Mouse (Mus musculus) MEL (cell line): Measurements from ENCODE around the gene Retnla. TPM values are rescaled to one million over a fixed set of nuclear protein-coding genes. Genes with fewer than 3 reads are reported as not detected.
A peak's percentile ranks its signal among the peaks of the same experiment; 100 is the strongest.

Experiments used
- DNase-seq: peaks from one replicate; pipeline ENCODE4 v3.0.0; 2011; ENCODE audit warnings: low read depth, low spot score
- H3K27ac ChIP-seq: 2 replicates; pipeline ENCODE4 v1.5.1; 2012; ENCODE audit warnings: low read depth, mild to moderate bottlenecking, control low read depth, low read length, moderate library complexity; ENCODE audit not compliant: control insufficient read depth
- H3K27me3 ChIP-seq, 2 experiments: fragments of 150-350 bp in 1 of 2; sonication (generic) in 1 of 2; 2 replicates each; pipeline ENCODE4 v1.6.1; 2012; ENCODE audit warnings: low read length in 2 of 2, mild to moderate bottlenecking in 2 of 2, improper control_type of control experiment in 1 of 2, moderate library complexity in 1 of 2; ENCODE audit not compliant: insufficient read depth in 2 of 2, control insufficient read depth in 1 of 2
- H3K36me3 ChIP-seq, 2 experiments: 2 replicates each; pipeline ENCODE4 v1.6.1; 2012 to 2014; ENCODE audit warnings: low read length in 2 of 2, improper control_type of control experiment in 1 of 2, inconsistent platforms in 1 of 2, mild to moderate bottlenecking in 1 of 2; ENCODE audit not compliant: insufficient read depth in 2 of 2, control insufficient read depth in 1 of 2
- H3K4me1 ChIP-seq, 2 experiments: fragments of 150-350 bp in 1 of 2; sonication (generic) in 1 of 2; 2 replicates each; pipeline ENCODE4 v1.6.1; 2012; ENCODE audit warnings: low read length in 2 of 2, improper control_type of control experiment in 1 of 2, mild to moderate bottlenecking in 1 of 2; ENCODE audit not compliant: insufficient read depth in 2 of 2, control insufficient read depth in 1 of 2
- H3K4me3 ChIP-seq, 2 experiments: fragments of 150-350 bp in 1 of 2; sonication (generic) in 1 of 2; 2 replicates each; pipeline ENCODE4 v1.5.1; 2012; ENCODE audit warnings: low read depth in 2 of 2, low read length in 2 of 2, mild to moderate bottlenecking in 2 of 2, moderate library complexity in 2 of 2, control low read depth in 1 of 2, improper control_type of control experiment in 1 of 2; ENCODE audit not compliant: control insufficient read depth in 1 of 2, insufficient read depth in 1 of 2
- H3K79me2 ChIP-seq: 2 replicates; pipeline ENCODE4 v1.6.1; 2012; ENCODE audit warnings: mild to moderate bottlenecking, low read length, moderate library complexity; ENCODE audit not compliant: control insufficient read depth, poor library complexity, insufficient read depth
- H3K9ac ChIP-seq: 2 replicates; pipeline ENCODE4 v1.6.1; 2012; ENCODE audit warnings: low read depth, mild to moderate bottlenecking, control low read depth, low read length, moderate library complexity; ENCODE audit not compliant: control insufficient read depth, poor library complexity, severe bottlenecking
- H3K9me3 ChIP-seq: fragments of 150-350 bp; sonication (generic); replicated peaks from 2 replicates; pipeline ENCODE4 v1.6.1; 2012; ENCODE audit warnings: mild to moderate bottlenecking, low read length, improper control_type of control experiment, moderate library complexity; ENCODE audit not compliant: insufficient read depth
- BHLHE40 ChIP-seq: IDR thresholded peaks from 2 replicates; pipeline ENCODE4 v1.6.1; 2012; ENCODE audit warnings: low read depth, mild to moderate bottlenecking, inconsistent platforms, low read length, improper control_type of control experiment, borderline replicate concordance
- CHD1 ChIP-seq: IDR thresholded peaks from 2 replicates; pipeline ENCODE4 v1.6.1; 2012; ENCODE audit warnings: low read depth, mild to moderate bottlenecking, inconsistent platforms, low read length, improper control_type of control experiment
- EP300 ChIP-seq, 2 experiments: IDR thresholded peaks; 2 replicates each; pipeline ENCODE4 v1.6.1; 2011; ENCODE audit warnings: improper control_type of control experiment in 2 of 2, low read length in 2 of 2, low read depth in 1 of 2, mild to moderate bottlenecking in 1 of 2
- ETS1 ChIP-seq: IDR thresholded peaks from 2 replicates; pipeline ENCODE4 v1.6.1; 2012; ENCODE audit warnings: low read depth, mild to moderate bottlenecking, inconsistent platforms, low read length, improper control_type of control experiment, moderate library complexity
- GABPA ChIP-seq: IDR thresholded peaks from 2 replicates; pipeline ENCODE4 v1.6.1; 2012; ENCODE audit warnings: low read depth, mild to moderate bottlenecking, inconsistent platforms, low read length, improper control_type of control experiment, moderate library complexity
- GATA1 ChIP-seq: IDR thresholded peaks from 2 replicates; pipeline ENCODE4 v1.6.1; 2011; ENCODE audit warnings: low read depth, low read length, improper control_type of control experiment
- HCFC1 ChIP-seq: IDR thresholded peaks from 2 replicates; pipeline ENCODE4 v1.6.1; 2012; ENCODE audit warnings: low read depth, mild to moderate bottlenecking, inconsistent platforms, low read length, improper control_type of control experiment, moderate library complexity
- MAFK ChIP-seq: IDR thresholded peaks from 2 replicates; pipeline ENCODE4 v1.6.1; 2011; ENCODE audit warnings: low read depth, mild to moderate bottlenecking, low read length, improper control_type of control experiment, borderline replicate concordance
- MAZ ChIP-seq: IDR thresholded peaks from 2 replicates; pipeline ENCODE4 v1.6.1; 2012; ENCODE audit warnings: low read depth, mild to moderate bottlenecking, inconsistent platforms, low read length, improper control_type of control experiment
- NELFE ChIP-seq: IDR thresholded peaks from 2 replicates; pipeline ENCODE4 v1.6.1; 2011; ENCODE audit warnings: low read depth, low read length, improper control_type of control experiment
- NRF1 ChIP-seq: IDR thresholded peaks from 2 replicates; pipeline ENCODE4 v1.6.1; 2014; ENCODE audit warnings: low read depth, mild to moderate bottlenecking, inconsistent platforms, low read length, improper control_type of control experiment, moderate library complexity; ENCODE audit not compliant: poor library complexity, insufficient read depth, severe bottlenecking
- POLR2AphosphoS2 ChIP-seq: IDR thresholded peaks from 2 replicates; pipeline ENCODE4 v1.6.1; 2011; ENCODE audit warnings: low read length, improper control_type of control experiment
- RCOR1 ChIP-seq: IDR thresholded peaks from 2 replicates; pipeline ENCODE4 v1.6.1; 2012; ENCODE audit warnings: low read depth, mild to moderate bottlenecking, inconsistent platforms, low read length, improper control_type of control experiment
- TAL1 ChIP-seq: IDR thresholded peaks from 2 replicates; pipeline ENCODE4 v1.6.1; 2012; ENCODE audit warnings: mild to moderate bottlenecking, inconsistent platforms, low read length, moderate library complexity, mixed read lengths
- TCF12 ChIP-seq: IDR thresholded peaks from 2 replicates; pipeline ENCODE4 v1.6.1; 2014; ENCODE audit warnings: low read depth, mild to moderate bottlenecking, inconsistent platforms, low read length, improper control_type of control experiment, moderate library complexity
- UBTF ChIP-seq: IDR thresholded peaks from 2 replicates; pipeline ENCODE4 v1.6.1; 2012; ENCODE audit warnings: low read depth, mild to moderate bottlenecking, inconsistent platforms, low read length, improper control_type of control experiment, moderate library complexity, borderline replicate concordance; ENCODE audit not compliant: insufficient read depth
- USF2 ChIP-seq, 2 experiments: IDR thresholded peaks; 2 replicates each; pipeline ENCODE4 v1.6.1; 2011 to 2012; ENCODE audit warnings: improper control_type of control experiment in 2 of 2, low read length in 2 of 2, borderline replicate concordance in 1 of 2, inconsistent platforms in 1 of 2, low read depth in 1 of 2, mild to moderate bottlenecking in 1 of 2; ENCODE audit not compliant: insufficient read depth in 1 of 2
- ZC3H11A ChIP-seq: IDR thresholded peaks from 2 replicates; pipeline ENCODE4 v1.6.1; 2012; ENCODE audit warnings: low read depth, mild to moderate bottlenecking, inconsistent platforms, low read length, improper control_type of control experiment
- ZKSCAN1 ChIP-seq: IDR thresholded peaks from 2 replicates; pipeline ENCODE4 v1.6.1; 2012; ENCODE audit warnings: low read depth, mild to moderate bottlenecking, inconsistent platforms, low read length, improper control_type of control experiment, moderate library complexity
- polyA plus RNA-seq, 2 experiments: library from polyadenylated mRNA; stranded (reverse) in 1 of 2; unstranded in 1 of 2; fragments of >175 nt in 1 of 2; fragments of >200 nt in 1 of 2; gene quantifications; 2 replicates each; pipeline versions ENCODE4 v1.2.1 to v1.2.4; 2012; ENCODE audit warnings: low replicate concordance in 2 of 2, low read depth in 1 of 2; ENCODE audit not compliant: insufficient read length in 2 of 2, insufficient read depth in 1 of 2, missing spikeins in 1 of 2
- total RNA-seq: library from RNA; depleted of rRNA; stranded (reverse); fragments of 300-350 nt; gene quantifications from 2 replicates; pipeline ENCODE4 v1.2.3, GENCODE M21; 2012

The Retnla gene
- total and polyA plus RNA-seq, 3 experiments: not detected

DNA sequence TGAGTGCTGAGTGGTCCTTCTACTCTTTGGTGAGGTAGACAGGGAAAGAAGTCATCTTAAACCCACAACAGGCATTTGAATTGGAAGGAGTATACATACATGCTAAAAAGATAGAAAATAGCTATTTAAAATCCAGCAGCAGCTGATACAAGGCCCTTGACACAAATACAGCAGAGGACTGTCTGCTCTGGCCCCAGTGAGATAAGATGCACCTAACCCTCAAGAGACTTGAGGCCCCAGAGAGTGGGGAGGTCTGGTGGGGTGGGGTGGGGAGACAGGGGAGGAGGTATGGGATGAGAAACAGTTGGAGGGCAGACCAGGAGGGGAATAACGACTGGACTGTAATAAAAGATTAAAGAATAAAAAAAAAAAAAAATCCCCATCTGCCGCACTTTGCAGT, 25.3 kb downstream of the Retnla start:
- no peaks in the 10 kb centered on the region for H3K79me2 ChIP-seq
- DNase-seq: no peak
- H3K27me3 ChIP-seq: no peaks in the 10 kb centered on the region
- H3K36me3 ChIP-seq: peaks cover 0 to 8% of the 10 kb centered on the region in 2 experiments; a peak in 2 of 4 replicates
- H3K4me1 ChIP-seq: no peaks in the 10 kb centered on the region; a peak in 1 of 4 replicates
- no peak overlapping the region for H3K9ac ChIP-seq
- no peaks in the 10 kb centered on the region for H3K9me3 ChIP-seq
- no peak overlapping the region for H3K4me3 ChIP-seq
- TF ChIP-seq CHD1: no peak
- TF ChIP-seq NRF1: no peak
- no peak for TF ChIP-seq POLR2AphosphoS2
- no peak for TF ChIP-seq TCF12
- no peak for TF ChIP-seq TAL1
- no peak for TF ChIP-seq GABPA
- no peak for TF ChIP-seq ZKSCAN1
- TF ChIP-seq ZC3H11A: no peak
- no peak for TF ChIP-seq MAZ
- TF ChIP-seq HCFC1: no peak
- TF ChIP-seq USF2 (IDR thresholded peaks at IDR 0.05; ENCODE audit: borderline replicate concordance in 1 of 2, insufficient read depth in 1 of 2, low read depth in 1 of 2, low read length in 2 of 2): no peak
- TF ChIP-seq NELFE: no peak
- H3K27ac ChIP-seq: no peak overlapping the region

DNA sequence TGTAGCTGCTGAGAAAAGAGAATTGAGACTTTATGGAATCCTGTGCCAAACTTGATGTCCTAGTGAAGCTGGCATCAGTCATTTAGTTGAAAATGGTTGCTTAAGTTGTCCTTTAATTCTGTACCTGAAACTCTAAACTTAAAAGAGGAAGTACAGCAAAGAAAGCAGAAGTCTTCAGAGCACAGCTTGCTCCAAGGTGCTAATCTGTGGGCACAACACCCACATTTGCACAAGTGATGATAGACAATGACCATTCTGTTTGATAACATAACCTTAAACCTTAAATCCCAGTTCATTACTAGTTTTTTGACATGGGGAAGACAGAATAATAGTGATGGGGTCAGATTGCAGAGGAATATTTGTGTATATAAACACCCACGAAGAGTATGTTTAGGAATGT, 26.3 kb downstream of the Retnla start:
- Histone ChIP-seq H3K9ac (no peak overlapping the region), H3K9me3 (no peaks in the 10 kb centered on the region), H3K27me3 (no peaks in the 10 kb centered on the region), H3K27ac (no peak overlapping the region), H3K4me1 (no peaks in the 10 kb centered on the region; a peak in 1 of 4 replicates), H3K79me2 (no peaks in the 10 kb centered on the region), H3K4me3 (no peak overlapping the region), H3K36me3 (peaks cover 0 to 8% of the 10 kb centered on the region in 2 experiments; a peak in 2 of 4 replicates)
- TF ChIP-seq EP300 (IDR thresholded peaks at IDR 0.05; ENCODE audit: low read depth in 1 of 2, low read length in 2 of 2) (peak; percentile 84 to 97), TCF12 (peak; percentile 83), TAL1 (peak; percentile 66), UBTF (no peak), MAZ (no peak), USF2 (IDR thresholded peaks at IDR 0.05; ENCODE audit: borderline replicate concordance in 1 of 2, insufficient read depth in 1 of 2, low read depth in 1 of 2, low read length in 2 of 2) (no peak), MAFK (peak; percentile 48; the same call in 1 of the 2 replicates), ETS1 (peak; percentile 45; the same call in 1 of the 2 replicates), BHLHE40 (peak; percentile 63; the same call in 1 of the 2 replicates), RCOR1 (peak; percentile 99), GATA1 (peak; percentile 88)
- peak; percentile 71 for DNase-seq
